14 mouse cellular contexts compared by ENCODE assay signal in genomic region chr13:59095811-59096391, GRCm38 (mm10).
DNase-seq lines count a peak whose midpoint lies in the region; ATAC-seq and TF ChIP-seq lines count a peak whose summit lies in the region.
"Had no signal": no experiment of that assay in that cellular context is flagged by ENCODE, and none has a peak within 500 bp of the region (broad histone marks: within the 10 kb centered on the region; RNA-seq: fewer than 3 reads in every experiment).

No protein-coding gene starts in this region.

- H3K9ac ChIP-seq in forebrain, embryonic 14.5 days (ENCODE audit: low read length): peak overlapping the region; percentile 21; the same call in 1 of the 2 replicates
- no peak overlapping the region for H3K9ac ChIP-seq in forebrain, embryonic 12.5 days
- no peak overlapping the region for H3K9ac ChIP-seq in lung, embryonic 15.5 days
- H3K9ac ChIP-seq in midbrain, postnatal 0 days (replicated peaks; ENCODE audit: low read length, poor library complexity, severe bottlenecking): no peak overlapping the region

- no peak for ATAC-seq in forebrain, embryonic 14.5 days
- ATAC-seq in forebrain, embryonic 12.5 days (ENCODE audit: low FRiP score): no peak
- peak; percentile 31; the same call in 1 of the 2 replicates for ATAC-seq in lung, embryonic 15.5 days (ENCODE audit: borderline replicate concordance, extremely low read depth, low FRiP score, low TSS enrichment)
- no peak for ATAC-seq in midbrain, postnatal 0 days (ENCODE audit: low FRiP score)
- no peak for ATAC-seq in megakaryocyte progenitor cell, adult 5-6 weeks (replicated peaks; ENCODE audit: poor library complexity)

- no peak overlapping the region for H3K27ac ChIP-seq in forebrain, embryonic 14.5 days (ENCODE audit: low read depth, low read length)
- H3K27ac ChIP-seq in forebrain, embryonic 12.5 days: no peak overlapping the region; the same call in 1 of the 2 replicates
- H3K27ac ChIP-seq in lung, embryonic 15.5 days: no peak overlapping the region
- peak overlapping the region; percentile 74; the same call in 1 of the 2 replicates for H3K27ac ChIP-seq in midbrain, postnatal 0 days (ENCODE audit: low read depth, low read length)
- H3K27ac ChIP-seq: gastrocnemius, adult 2 months had no signal

- no peak overlapping the region for H3K4me3 ChIP-seq in forebrain, embryonic 14.5 days (ENCODE audit: low read depth, low read length)
- H3K4me3 ChIP-seq in forebrain, embryonic 12.5 days (replicated peaks): no peak overlapping the region
- no peak overlapping the region for H3K4me3 ChIP-seq in lung, embryonic 15.5 days
- no peak overlapping the region for H3K4me3 ChIP-seq in lung, adult 2 months (replicated peaks; ENCODE audit: extremely low read depth, low read depth, low read length)
- no peak overlapping the region for H3K4me3 ChIP-seq in midbrain, postnatal 0 days (ENCODE audit: low read depth, low read length)
- H3K4me3 ChIP-seq: gastrocnemius, adult 2 months had no signal

- 43% methylated on average over 10 of the region's 10 CpGs for WGBS in forebrain, embryonic 14.5 days
- WGBS in forebrain, embryonic 12.5 days: 43% methylated on average over 10 of the region's 10 CpGs
- 14% methylated on average over 10 of the region's 10 CpGs for WGBS in lung, embryonic 15.5 days
- WGBS in lung, adult 2 months: 30% methylated on average over 10 of the region's 10 CpGs
- 32% methylated on average over 10 of the region's 10 CpGs for WGBS in midbrain, postnatal 0 days

- H3K4me2 ChIP-seq in forebrain, embryonic 14.5 days (ENCODE audit: low read length): no peak overlapping the region
- H3K4me2 ChIP-seq in forebrain, embryonic 12.5 days: no peak overlapping the region
- no peak overlapping the region for H3K4me2 ChIP-seq in lung, embryonic 15.5 days
- H3K4me2 ChIP-seq in midbrain, postnatal 0 days (ENCODE audit: low read depth, low read length, poor library complexity, severe bottlenecking): no peak overlapping the region

- no peaks in the 10 kb centered on the region for H3K36me3 ChIP-seq in forebrain, embryonic 14.5 days (ENCODE audit: control insufficient read depth, insufficient read depth, low read length)
- no peaks in the 10 kb centered on the region for H3K36me3 ChIP-seq in forebrain, embryonic 12.5 days (replicated peaks)
- no peaks in the 10 kb centered on the region for H3K36me3 ChIP-seq in lung, embryonic 15.5 days
- H3K36me3 ChIP-seq in midbrain, postnatal 0 days (ENCODE audit: insufficient read depth, low read length): no peaks in the 10 kb centered on the region
- H3K36me3 ChIP-seq: G1E had no signal

- 0 out of 2 replicates have a peak, but pooled peaks cover 2% of the 10 kb centered on the region for H3K27me3 ChIP-seq in forebrain, embryonic 14.5 days (replicated peaks; ENCODE audit: control insufficient read depth, insufficient read depth, low read length)
- H3K27me3 ChIP-seq in forebrain, embryonic 12.5 days: peaks cover 46% of the 10 kb centered on the region
- H3K27me3 ChIP-seq in lung, embryonic 15.5 days: no peaks in the 10 kb centered on the region
- H3K27me3 ChIP-seq in midbrain, postnatal 0 days (ENCODE audit: insufficient read depth, low read length): no peaks in the 10 kb centered on the region

- TF ChIP-seq CTCF in lung, adult 2 months (IDR thresholded peaks at IDR 0.05; ENCODE audit: insufficient read depth, low read length): no peak
- no peak for TF ChIP-seq CTCF in midbrain, postnatal 0 days (IDR thresholded peaks at IDR 0.05)

- no peak for TF ChIP-seq POLR2A in lung, adult 2 months (IDR thresholded peaks at IDR 0.05; ENCODE audit: borderline replicate concordance, extremely low read depth, low read depth, low read length)

- peaks cover 34% of the 10 kb centered on the region for H3K4me1 ChIP-seq in forebrain, embryonic 14.5 days (ENCODE audit: control insufficient read depth, insufficient read depth, low read length)
- peaks cover 47% of the 10 kb centered on the region for H3K4me1 ChIP-seq in forebrain, embryonic 12.5 days
- 0 out of 2 replicates have a peak, but pooled peaks cover 6% of the 10 kb centered on the region for H3K4me1 ChIP-seq in lung, embryonic 15.5 days
- no peaks in the 10 kb centered on the region for H3K4me1 ChIP-seq in lung, adult 2 months (ENCODE audit: control insufficient read depth, insufficient read depth, low read length)
- H3K4me1 ChIP-seq in midbrain, postnatal 0 days (ENCODE audit: insufficient read depth, low read length): peaks cover 27% of the 10 kb centered on the region

- no peaks in the 10 kb centered on the region for H3K9me3 ChIP-seq in forebrain, embryonic 14.5 days (replicated peaks; ENCODE audit: control insufficient read depth, low read length)
- H3K9me3 ChIP-seq in forebrain, embryonic 12.5 days: no peaks in the 10 kb centered on the region
- H3K9me3 ChIP-seq in lung, embryonic 15.5 days: no peaks in the 10 kb centered on the region
- no peaks in the 10 kb centered on the region for H3K9me3 ChIP-seq in midbrain, postnatal 0 days (ENCODE audit: low read length)

- no peak for DNase-seq in forebrain, embryonic 14.5 days (ENCODE audit: low spot score)
- no peak for DNase-seq in lung, adult 2 months
- peak; percentile 67 for DNase-seq in forelimb bud, embryonic 11.5 days (ENCODE audit: low read depth, low spot score)
- DNase-seq in midbrain, postnatal 0 days (ENCODE audit: low spot score): no peak
- DNase-seq in frontal cortex, postnatal 25 days (ENCODE audit: low spot score in 2 of 2): no peak
- DNase-seq: cerebellum, adult 11 months; gastrocnemius, adult 2 months; lung, postnatal 10 days; right cerebral cortex, adult 18-20 months; thymus, postnatal 14 days had no signal
